Mouse (Mus musculus) urinary bladder, postnatal 4 days (tissue): Measurements from ENCODE around the gene Dlgap5.
A peak's percentile ranks its signal among the peaks of the same experiment; 100 is the strongest.

ENCODE experiments used
- DNase-seq, 2 experiments: peaks; one replicate each; pipeline ENCODE4 v3.0.0; 2021 to 2022; ENCODE audit warnings: low spot score in 2 of 2

Gene Dlgap5

GRCm38 (mm10) chr14:47395462-47396026 is 22.7 kb downstream of the Dlgap5 start:
- no peak for DNase-seq

- no peak for DNase-seq
Observed at GRCm38 (mm10) chr14:47395007-47395406, 23.2 kb downstream of the Dlgap5 start.

GRCm38 (mm10) chr14:47393354-47394094 is 24.7 kb downstream of the Dlgap5 start:
- no peak for DNase-seq

GRCm38 (mm10) chr14:47386125-47386524 is 32.1 kb downstream of the Dlgap5 start:
- DNase-seq: no peak

- DNase-seq: no peak
Observed at GRCm38 (mm10) chr14:47384653-47385052, 33.6 kb downstream of the Dlgap5 start.

GRCm38 (mm10) chr14:47383911-47384310 is 34.3 kb downstream of the Dlgap5 start:
- DNase-seq: no peak

- no peak for DNase-seq
Observed at GRCm38 (mm10) chr14:47378336-47378735, 39.9 kb downstream of the Dlgap5 start.

- no peak for DNase-seq
Observed at GRCm38 (mm10) chr14:47376526-47376925, 41.7 kb downstream of the Dlgap5 start.

- DNase-seq: peak; percentile 47 to 64
Observed at GRCm38 (mm10) chr14:47373728-47374678, 44.2 kb downstream of the Dlgap5 start.

GRCm38 (mm10) chr14:47371689-47372088 is 46.5 kb downstream of the Dlgap5 start:
- no peak for DNase-seq

- DNase-seq: no peak
Observed at GRCm38 (mm10) chr14:47370790-47371189, 47.4 kb downstream of the Dlgap5 start.

- DNase-seq: no peak
Observed at GRCm38 (mm10) chr14:47369741-47370140, 48.5 kb downstream of the Dlgap5 start.

GRCm38 (mm10) chr14:47367461-47367860 is 50.7 kb downstream of the Dlgap5 start, which contains the start of gene Lgals3:
Gene Lgals3 (plus strand): TSS chr14:47367751.
- DNase-seq: no peak

GRCm38 (mm10) chr14:47366881-47367321 is 51.3 kb downstream of the Dlgap5 start:
- DNase-seq: peak; percentile 39 to 60

GRCm38 (mm10) chr14:47364742-47365449 is 53.3 kb downstream of the Dlgap5 start:
- peak in 1 of 2 experiments; percentile 39 for DNase-seq

- no peak for DNase-seq
Observed at GRCm38 (mm10) chr14:47361899-47362298, 56.3 kb downstream of the Dlgap5 start.

- no peak for DNase-seq
Observed at GRCm38 (mm10) chr14:47361418-47361817, 56.8 kb downstream of the Dlgap5 start.

- DNase-seq: no peak
Observed at GRCm38 (mm10) chr14:47359610-47360009, 58.6 kb downstream of the Dlgap5 start.

- DNase-seq: no peak
Observed at GRCm38 (mm10) chr14:47356622-47357021, 61.6 kb downstream of the Dlgap5 start.

- DNase-seq: no peak
Observed at GRCm38 (mm10) chr14:47354948-47355347, 63.3 kb downstream of the Dlgap5 start.

GRCm38 (mm10) chr14:47354111-47354577 is 64.1 kb downstream of the Dlgap5 start:
- DNase-seq: no peak
